Mouse (Mus musculus): ENCODE results near the gene Zfp60.

DNA sequence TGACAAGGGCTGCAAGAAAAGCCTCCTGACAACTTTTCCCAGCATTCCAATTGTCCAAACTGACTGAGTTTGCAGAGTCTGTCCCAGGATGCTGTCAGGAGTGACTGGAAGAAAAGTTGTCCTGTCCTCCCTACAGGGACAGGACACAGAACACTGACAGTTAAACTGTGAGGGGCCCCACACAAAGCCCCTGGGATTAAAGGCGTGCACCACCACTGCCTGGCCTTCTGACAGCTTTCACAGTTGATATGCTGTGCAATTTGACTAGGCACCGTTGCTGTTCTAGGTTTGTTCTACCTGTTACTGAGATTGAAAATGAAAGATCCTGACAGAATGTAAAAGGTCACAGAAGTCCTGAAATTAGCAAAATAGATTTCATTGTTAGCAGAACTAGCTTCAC is 3.7 kb upstream of the Zfp60 start:
- TF ChIP-seq CTCF (IDR thresholded peaks at IDR 0.05; ENCODE audit: borderline replicate concordance, extremely low read depth, insufficient read depth, insufficient read length) (no peak), POLR2A (IDR thresholded peaks at IDR 0.05; ENCODE audit: borderline replicate concordance, extremely low read depth, insufficient read depth, insufficient read length, poor library complexity, severe bottlenecking) (no peak)
